In genomic region chr2:122043926-122044325, GRCm38 (mm10) we compare ENCODE assay signal across 23 mouse cellular contexts.
"Had no signal": no experiment of that assay in that cellular context is flagged by ENCODE, and none has a peak within 500 bp of the region (broad histone marks: within the 10 kb centered on the region; RNA-seq: fewer than 3 reads in every experiment).

No protein-coding gene starts in this region.

- ATAC-seq: lung, postnatal 0 days; midbrain, embryonic 16.5 days had no signal

- H3K4me1 ChIP-seq: lung, embryonic 15.5 days; midbrain, embryonic 10.5 days; midbrain, embryonic 12.5 days; neural tube, embryonic 13.5 days; neural tube, embryonic 15.5 days had no signal

- DNase-seq: lung, adult 18-20 months; lung, postnatal 14 days; lung, postnatal 36 days; midbrain, embryonic 14.5 days; retina, postnatal 1 day; right cerebral cortex, adult 18-20 months; right cerebral cortex, postnatal 25 days; right cerebral cortex, postnatal 4 days; spleen, adult 18-20 months; thymus, adult 18-20 months; thymus, postnatal 14 days; thymus, postnatal 36 days had no signal

- H3K27me3 ChIP-seq: lung, embryonic 15.5 days; megakaryocyte, embryonic 14.5 days; midbrain, embryonic 12.5 days; neural tube, embryonic 13.5 days; neural tube, embryonic 15.5 days had no signal

- H3K9ac ChIP-seq: liver, embryonic 14.5 days; lung, embryonic 15.5 days; midbrain, embryonic 12.5 days; neural tube, embryonic 13.5 days; neural tube, embryonic 15.5 days had no signal

- H3K27ac ChIP-seq: liver, embryonic 14.5 days; lung, embryonic 15.5 days; macrophage; midbrain, embryonic 10.5 days; midbrain, embryonic 12.5 days; neural tube, embryonic 13.5 days; neural tube, embryonic 15.5 days had no signal

- H3K4me2 ChIP-seq: lung, embryonic 15.5 days; midbrain, embryonic 12.5 days; neural tube, embryonic 13.5 days; neural tube, embryonic 15.5 days had no signal

- H3K4me3 ChIP-seq: lung, embryonic 15.5 days; megakaryocyte, embryonic 14.5 days; midbrain, embryonic 10.5 days; midbrain, embryonic 12.5 days; myocyte; neural tube, embryonic 13.5 days; neural tube, embryonic 15.5 days had no signal

- H3K9me3 ChIP-seq: lung, embryonic 15.5 days; megakaryocyte, embryonic 14.5 days; midbrain, embryonic 10.5 days; midbrain, embryonic 12.5 days; neural tube, embryonic 13.5 days; neural tube, embryonic 15.5 days had no signal
